Comparison of ENCODE assay signal across 9 mouse cellular contexts in the genomic region with DNA sequence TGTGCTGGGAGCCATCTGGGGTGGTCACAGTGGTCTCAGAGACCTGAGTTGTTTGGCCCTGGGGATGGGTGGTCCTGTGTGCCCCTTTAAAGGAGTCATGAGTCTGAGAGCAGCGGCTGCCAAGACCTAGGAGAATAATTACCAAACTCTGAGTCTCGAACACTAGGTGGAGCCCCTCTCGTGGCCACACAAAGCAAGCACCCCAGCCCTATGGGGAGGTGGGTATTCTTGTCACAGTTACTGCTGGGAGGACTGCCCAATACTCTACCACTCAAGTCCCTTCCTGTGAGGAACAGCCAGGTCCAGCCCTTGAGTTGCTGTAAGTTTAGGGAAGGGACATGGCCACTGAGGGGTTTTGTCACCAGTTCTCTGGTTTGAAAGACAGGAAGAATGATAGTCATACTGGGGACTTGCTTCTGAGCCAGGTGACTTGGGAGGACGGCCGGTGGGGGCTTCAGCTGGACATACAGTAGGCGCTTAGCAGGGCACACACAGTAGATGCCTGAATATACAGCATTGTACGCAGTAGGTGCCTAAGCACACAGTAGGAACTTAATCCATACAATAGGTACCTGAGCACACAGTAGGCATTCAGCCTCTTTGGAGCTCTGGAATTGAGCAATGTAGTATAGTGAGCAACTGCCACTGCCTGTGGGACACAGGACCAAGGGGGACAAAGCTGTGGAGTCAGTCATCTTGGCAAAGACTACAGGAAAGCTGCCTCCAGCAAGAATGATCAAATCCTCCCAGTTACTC. TPM values are rescaled to one million over a fixed set of nuclear protein-coding genes. Genes with fewer than 3 reads are reported as not detected.
A peak's percentile ranks its signal among the peaks of the same experiment; 100 is the strongest.
DNase-seq lines count a peak whose midpoint lies in the region; ATAC-seq and TF ChIP-seq lines count a peak whose summit lies in the region.
"Had no signal": no experiment of that assay in that cellular context is flagged by ENCODE, and none has a peak within 500 bp of the region (broad histone marks: within the 10 kb centered on the region; RNA-seq: fewer than 3 reads in every experiment).

No protein-coding gene starts in this region.

- H3K36me3 ChIP-seq in limb, embryonic 11.5 days (ENCODE audit: control insufficient read depth, insufficient read depth, low read length) = no peaks in the 10 kb centered on the region
- H3K36me3 ChIP-seq in limb, embryonic 10.5 days = no peaks in the 10 kb centered on the region
- H3K36me3 ChIP-seq in kidney, postnatal 0 days (ENCODE audit: insufficient read depth, low read length) = no peaks in the 10 kb centered on the region
- H3K36me3 ChIP-seq: liver, embryonic 15.5 days had no signal

- H3K4me3 ChIP-seq in limb, embryonic 11.5 days (ENCODE audit: low read depth, low read length) = no peak overlapping the region
- H3K4me3 ChIP-seq in limb, embryonic 10.5 days = no peak overlapping the region
- no peak overlapping the region for H3K4me3 ChIP-seq in bone marrow, adult 2 months (replicated peaks; ENCODE audit: control insufficient read depth, low read depth, low read length)
- no peak overlapping the region for H3K4me3 ChIP-seq in kidney, postnatal 0 days (replicated peaks; ENCODE audit: low read depth, low read length)
- H3K4me3 ChIP-seq: liver, embryonic 15.5 days had no signal

- no peak overlapping the region for H3K4me2 ChIP-seq in limb, embryonic 11.5 days (ENCODE audit: low read depth, severe bottlenecking)
- no peak overlapping the region for H3K4me2 ChIP-seq in kidney, postnatal 0 days (ENCODE audit: low read length)
- H3K4me2 ChIP-seq: liver, embryonic 15.5 days had no signal

- WGBS in limb, embryonic 11.5 days = 43% methylated on average over 7 of the region's 7 CpGs
- WGBS in limb, embryonic 10.5 days = 45% methylated on average over 7 of the region's 7 CpGs
- 40% methylated on average over 7 of the region's 7 CpGs for WGBS in bone marrow, adult 2 months
- 44% methylated on average over 7 of the region's 7 CpGs for WGBS in kidney, postnatal 0 days

- H3K27ac ChIP-seq in limb, embryonic 11.5 days (replicated peaks; ENCODE audit: low read depth, low read length) = no peak overlapping the region
- no peak overlapping the region for H3K27ac ChIP-seq in limb, embryonic 10.5 days
- no peak overlapping the region for H3K27ac ChIP-seq in bone marrow, adult 2 months (ENCODE audit: control insufficient read depth, insufficient read depth, low read depth, low read length, poor library complexity)
- no peak overlapping the region for H3K27ac ChIP-seq in kidney, postnatal 0 days
- H3K27ac ChIP-seq: liver, embryonic 15.5 days had no signal

- no peak overlapping the region for H3K9ac ChIP-seq in limb, embryonic 11.5 days (ENCODE audit: low read length)
- no peak overlapping the region for H3K9ac ChIP-seq in kidney, postnatal 0 days (ENCODE audit: low read depth, low read length)
- H3K9ac ChIP-seq: liver, embryonic 15.5 days had no signal

- no peaks in the 10 kb centered on the region for H3K27me3 ChIP-seq in limb, embryonic 11.5 days (ENCODE audit: control insufficient read depth, insufficient read depth, low read length)
- H3K27me3 ChIP-seq in limb, embryonic 10.5 days (ENCODE audit: low read depth, poor library complexity, severe bottlenecking) = peaks cover 12% of the 10 kb centered on the region; the same call in 1 of the 2 replicates
- no peaks in the 10 kb centered on the region for H3K27me3 ChIP-seq in kidney, postnatal 0 days (ENCODE audit: insufficient read depth, low read length)
- H3K27me3 ChIP-seq: liver, embryonic 15.5 days had no signal

- peak; percentile 71 for DNase-seq in limb, embryonic 11.5 days (ENCODE audit: low spot score)
- no peak for DNase-seq in limb, embryonic 10.5 days (ENCODE audit: low spot score)
- peak; percentile 30 to 59 for DNase-seq in frontal cortex, postnatal 36 days (ENCODE audit: low spot score in 2 of 2)
- peak; percentile 88 for DNase-seq in kidney, postnatal 0 days (ENCODE audit: low spot score)
- peak; percentile 57 for DNase-seq in yolk sac, embryonic 10.5 days (ENCODE audit: low spot score)
- no peak for DNase-seq in cerebellum, adult 8-10 months

- no peak for TF ChIP-seq POLR2A in bone marrow, adult 2 months (IDR thresholded peaks at IDR 0.05; ENCODE audit: borderline replicate concordance, control insufficient read depth, low read depth, low read length)

- peak; percentile 15; the same call in 1 of the 2 replicates for TF ChIP-seq CTCF in bone marrow, adult 2 months (IDR thresholded peaks at IDR 0.05; ENCODE audit: control insufficient read depth, insufficient read depth, low read length)
- peak; percentile 87 for TF ChIP-seq CTCF in kidney, postnatal 0 days (IDR thresholded peaks at IDR 0.05; ENCODE audit: low read depth)

- H3K9me3 ChIP-seq in limb, embryonic 11.5 days (ENCODE audit: control insufficient read depth, low read length) = no peaks in the 10 kb centered on the region
- H3K9me3 ChIP-seq in limb, embryonic 10.5 days (replicated peaks) = no peaks in the 10 kb centered on the region
- no peaks in the 10 kb centered on the region for H3K9me3 ChIP-seq in kidney, postnatal 0 days (replicated peaks; ENCODE audit: low read length)
- H3K9me3 ChIP-seq: liver, embryonic 15.5 days had no signal

- 0 out of 2 replicates have a peak, but pooled peaks have one; percentile 13 for ATAC-seq in limb, embryonic 11.5 days (ENCODE audit: insufficient number of reproducible peaks, low FRiP score, low TSS enrichment, low read depth)
- peak; percentile 40; the same call in 1 of the 2 replicates for ATAC-seq in kidney, postnatal 0 days (replicated peaks; ENCODE audit: low FRiP score, low read depth)
- peak; percentile 33; the same call in 1 of the 2 replicates for ATAC-seq in megakaryocyte progenitor cell, adult 5-6 weeks (replicated peaks; ENCODE audit: poor library complexity)

- H3K4me1 ChIP-seq in limb, embryonic 11.5 days (ENCODE audit: control insufficient read depth, insufficient read depth, low read length) = peaks cover 3% of the 10 kb centered on the region
- H3K4me1 ChIP-seq in limb, embryonic 10.5 days = peaks cover 25% of the 10 kb centered on the region
- H3K4me1 ChIP-seq in bone marrow, adult 2 months (ENCODE audit: control insufficient read depth, insufficient read depth, low read length) = no peaks in the 10 kb centered on the region
- H3K4me1 ChIP-seq in kidney, postnatal 0 days (replicated peaks; ENCODE audit: insufficient read depth, low read length) = peaks cover 8% of the 10 kb centered on the region; the same call in 1 of the 2 replicates

RNA-seq across cellular contexts. Expression of a gene that starts 25.9 kb away (rescaled TPM):
- 41.7 and 43.4 TPM in 2 replicates for polyA plus RNA-seq in limb, embryonic 11.5 days (2014; fragmentation: Nextera tagmentation; extraction: Ambion mirVana)
- polyA plus RNA-seq in limb, embryonic 10.5 days (2016; fragmentation: Nextera tagmentation; extraction: Ambion mirVana) = 40.5 and 47.2 TPM in 2 replicates
- polyA plus RNA-seq in bone marrow, adult 2 months (2011; ENCODE audit: insufficient read depth, insufficient read length, low replicate concordance, missing spikeins) = 8.4 and 9.7 TPM in 2 replicates
- polyA plus RNA-seq in kidney, postnatal 0 days (2015; fragmentation: Nextera tagmentation; extraction: Ambion mirVana) = 26.4 and 29.5 TPM in 2 replicates
- 15.9 and 17.5 TPM in 2 replicates for total RNA-seq in megakaryocyte progenitor cell, adult 5-6 weeks (2015)
- 17.8 and 23.7 TPM in 2 replicates for total RNA-seq in megakaryocyte progenitor cell, adult 5-6 weeks (2017)

RNA-seq across cellular contexts. Expression of a gene that starts 26.1 kb away (rescaled TPM):
- polyA plus RNA-seq in limb, embryonic 11.5 days (2014; fragmentation: Nextera tagmentation; extraction: Ambion mirVana) = 316 and 328 TPM in 2 replicates
- 323 and 325 TPM in 2 replicates for polyA plus RNA-seq in limb, embryonic 10.5 days (2016; fragmentation: Nextera tagmentation; extraction: Ambion mirVana)
- polyA plus RNA-seq in bone marrow, adult 2 months (2011; ENCODE audit: insufficient read depth, insufficient read length, low replicate concordance, missing spikeins) = 237 and 249 TPM in 2 replicates
- 74.3 and 84.9 TPM in 2 replicates for polyA plus RNA-seq in kidney, postnatal 0 days (2015; fragmentation: Nextera tagmentation; extraction: Ambion mirVana)
- 180 and 190 TPM in 2 replicates for total RNA-seq in megakaryocyte progenitor cell, adult 5-6 weeks (2015)
- 184 and 199 TPM in 2 replicates for total RNA-seq in megakaryocyte progenitor cell, adult 5-6 weeks (2017)

RNA-seq across cellular contexts. Expression of a gene that starts 31.7 kb away (rescaled TPM):
- polyA plus RNA-seq in limb, embryonic 11.5 days (2014; fragmentation: Nextera tagmentation; extraction: Ambion mirVana) = 336 and 338 TPM in 2 replicates
- polyA plus RNA-seq in limb, embryonic 10.5 days (2016; fragmentation: Nextera tagmentation; extraction: Ambion mirVana) = 340 and 345 TPM in 2 replicates
- 194 and 275 TPM in 2 replicates for polyA plus RNA-seq in bone marrow, adult 2 months (2011; ENCODE audit: insufficient read depth, insufficient read length, low replicate concordance, missing spikeins)
- 146 and 172 TPM in 2 replicates for polyA plus RNA-seq in kidney, postnatal 0 days (2015; fragmentation: Nextera tagmentation; extraction: Ambion mirVana)
- 206 and 223 TPM in 2 replicates for total RNA-seq in megakaryocyte progenitor cell, adult 5-6 weeks (2015)
- 253 and 266 TPM in 2 replicates for total RNA-seq in megakaryocyte progenitor cell, adult 5-6 weeks (2017)

RNA-seq across cellular contexts. Expression of a gene that starts 37.4 kb away (rescaled TPM):
- 11.6 TPM in 2 replicates for polyA plus RNA-seq in limb, embryonic 11.5 days (2014; fragmentation: Nextera tagmentation; extraction: Ambion mirVana)
- polyA plus RNA-seq in limb, embryonic 10.5 days (2016; fragmentation: Nextera tagmentation; extraction: Ambion mirVana) = 4.9 and 10.5 TPM in 2 replicates
- polyA plus RNA-seq in bone marrow, adult 2 months (2011; ENCODE audit: insufficient read depth, insufficient read length, low replicate concordance, missing spikeins) = 1.6 TPM in 2 replicates
- 14.4 and 15.0 TPM in 2 replicates for polyA plus RNA-seq in kidney, postnatal 0 days (2015; fragmentation: Nextera tagmentation; extraction: Ambion mirVana)
- total RNA-seq in megakaryocyte progenitor cell, adult 5-6 weeks (2015) = 0.39 TPM in 1 of 2 replicates, not detected in the other
- 1.0 TPM in 1 of 2 replicates, not detected in the other for total RNA-seq in megakaryocyte progenitor cell, adult 5-6 weeks (2017)

RNA-seq across cellular contexts. Expression of a gene that starts 54.4 kb away (rescaled TPM):
- polyA plus RNA-seq in limb, embryonic 11.5 days (2014; fragmentation: Nextera tagmentation; extraction: Ambion mirVana) = 0.21 and 0.45 TPM in 2 replicates
- 0.30 and 0.91 TPM in 2 replicates for polyA plus RNA-seq in limb, embryonic 10.5 days (2016; fragmentation: Nextera tagmentation; extraction: Ambion mirVana)
- not detected in 2 replicates for polyA plus RNA-seq in bone marrow, adult 2 months (2011; ENCODE audit: insufficient read depth, insufficient read length, low replicate concordance, missing spikeins)
- polyA plus RNA-seq in kidney, postnatal 0 days (2015; fragmentation: Nextera tagmentation; extraction: Ambion mirVana) = 0.64 and 0.68 TPM in 2 replicates
- 0.37 and 0.74 TPM in 2 replicates for total RNA-seq in megakaryocyte progenitor cell, adult 5-6 weeks (2015)
- total RNA-seq in megakaryocyte progenitor cell, adult 5-6 weeks (2017) = 1.1 TPM in 1 of 2 replicates, not detected in the other

Comparison
In these comparisons a context has a peak if more than half of its experiments do, and no peak if none do; other contexts are left out.
1. DNase-seq: peak in limb, embryonic 11.5 days (single experiment), frontal cortex, postnatal 36 days (2 of 2), kidney, postnatal 0 days (single experiment) and yolk sac, embryonic 10.5 days (single experiment); none in limb, embryonic 10.5 days (single experiment) and cerebellum, adult 8-10 months (single experiment).
2. Peak in every context shown above with its lines, with median percentiles within 50 percentile points of each other: ATAC-seq.